10 mouse cellular contexts compared by ENCODE assay signal in the genomic region with DNA sequence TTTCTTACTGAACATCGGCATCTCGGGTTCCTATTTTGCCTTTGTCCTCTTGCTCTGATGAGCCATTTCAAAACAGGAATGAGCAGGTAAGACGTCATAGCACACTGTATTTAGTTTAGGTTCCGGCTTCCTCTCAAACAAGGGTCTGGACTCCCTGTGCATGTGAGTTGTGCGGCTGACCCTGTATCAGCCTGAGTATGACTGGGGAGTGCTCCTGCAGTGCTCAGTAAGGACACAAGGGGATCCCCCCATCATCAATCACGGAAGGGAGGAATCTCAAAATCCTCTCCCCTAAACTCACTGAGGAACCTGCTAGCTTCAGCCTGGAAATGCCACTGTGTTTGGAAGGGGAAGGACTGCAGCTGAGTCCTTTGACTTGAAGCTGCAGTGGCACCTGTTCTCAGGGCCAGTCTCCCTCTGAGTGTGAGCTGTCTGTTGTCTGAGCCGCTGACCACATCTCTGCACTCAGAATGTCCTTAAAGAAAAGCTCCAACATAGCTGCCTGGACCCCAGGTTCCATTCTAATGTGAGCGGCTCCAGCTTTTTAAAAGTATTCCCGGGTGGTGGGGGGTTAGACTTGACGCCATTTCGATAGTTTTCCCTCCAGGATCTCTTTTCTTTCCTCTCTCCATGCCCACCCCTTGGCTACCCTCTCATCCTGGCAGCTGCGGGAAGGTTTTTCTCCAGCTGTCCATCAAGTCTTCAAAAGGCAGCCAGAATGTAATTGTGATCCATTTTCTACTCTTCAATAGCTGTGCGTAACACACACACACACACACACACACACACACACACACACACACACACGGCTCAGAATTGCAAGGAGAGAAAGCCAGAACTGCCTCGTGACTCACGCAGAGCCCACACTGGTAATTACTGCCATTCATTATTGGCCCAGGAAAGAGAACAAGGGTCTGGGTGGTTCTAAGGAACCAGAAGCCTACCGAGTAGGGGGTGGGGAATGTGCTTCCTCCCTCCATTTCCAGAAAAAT.
DNase-seq lines count a peak whose midpoint lies in the region; ATAC-seq and TF ChIP-seq lines count a peak whose summit lies in the region.
"Had no signal": no experiment of that assay in that cellular context is flagged by ENCODE, and none has a peak within 500 bp of the region (broad histone marks: within the 10 kb centered on the region; RNA-seq: fewer than 3 reads in every experiment).

No protein-coding gene starts in this region.

- TF ChIP-seq CTCF in stomach, postnatal 0 days (IDR thresholded peaks at IDR 0.05; ENCODE audit: low read depth) = no peak

- DNase-seq in cerebellum, postnatal 10 days = peak; percentile 26 to 35
- DNase-seq in cerebellum, adult 9-10 months = no peak
- DNase-seq in hindbrain, embryonic 11.5 days (ENCODE audit: low spot score) = peak; percentile 21
- DNase-seq in left cerebral cortex, postnatal 4 days = peak; percentile 39
- peak; percentile 23 for DNase-seq in stomach, postnatal 0 days (ENCODE audit: low spot score)
- no peak for DNase-seq in heart, postnatal 4 days
- no peak for DNase-seq in gastrocnemius, adult 8-10 months (ENCODE audit: low spot score in 2 of 2)

- no peak for TF ChIP-seq EP300 in stomach, postnatal 0 days (optimal IDR thresholded peaks at IDR 0.05)

- H3K27me3 ChIP-seq in hindbrain, embryonic 11.5 days (ENCODE audit: control insufficient read depth, insufficient read depth, low read length) = no peaks in the 10 kb centered on the region
- H3K27me3 ChIP-seq in stomach, postnatal 0 days (ENCODE audit: control insufficient read depth, insufficient read depth, low read length) = no peaks in the 10 kb centered on the region
- no peaks in the 10 kb centered on the region for H3K27me3 ChIP-seq in intestine, embryonic 15.5 days (replicated peaks)

- intact Hi-C loops in left cerebral cortex, postnatal 4 days (cut with DNase I) = no loop called here

- no peaks in the 10 kb centered on the region for H3K36me3 ChIP-seq in hindbrain, embryonic 11.5 days (ENCODE audit: control insufficient read depth, insufficient read depth, low read length)
- no peaks in the 10 kb centered on the region for H3K36me3 ChIP-seq in stomach, postnatal 0 days (ENCODE audit: control insufficient read depth, insufficient read depth, low read length)
- H3K36me3 ChIP-seq in intestine, embryonic 15.5 days = no peaks in the 10 kb centered on the region

- 0 out of 2 replicates have a peak overlapping the region, but pooled peaks have one; percentile 24 for H3K27ac ChIP-seq in hindbrain, embryonic 11.5 days (ENCODE audit: low read depth, low read length)
- H3K27ac ChIP-seq in stomach, postnatal 0 days (replicated peaks) = no peak overlapping the region
- H3K27ac ChIP-seq in intestine, embryonic 15.5 days = no peak overlapping the region

- WGBS in hindbrain, embryonic 11.5 days = 52% methylated on average over 17 of the region's 17 CpGs
- 60% methylated on average over 17 of the region's 17 CpGs for WGBS in stomach, postnatal 0 days
- 60% methylated on average over 17 of the region's 17 CpGs for WGBS in intestine, embryonic 15.5 days

- no peak overlapping the region for H3K9ac ChIP-seq in hindbrain, embryonic 11.5 days (ENCODE audit: low read depth, low read length)
- H3K9ac ChIP-seq in stomach, postnatal 0 days (ENCODE audit: low read length) = no peak overlapping the region
- no peak overlapping the region for H3K9ac ChIP-seq in intestine, embryonic 15.5 days

- peaks cover 6% of the 10 kb centered on the region; the same call in 1 of the 2 replicates for H3K4me1 ChIP-seq in hindbrain, embryonic 11.5 days (replicated peaks; ENCODE audit: control insufficient read depth, insufficient read depth, low read length)
- H3K4me1 ChIP-seq in stomach, postnatal 0 days (replicated peaks; ENCODE audit: control insufficient read depth, insufficient read depth) = no peaks in the 10 kb centered on the region
- no peaks in the 10 kb centered on the region for H3K4me1 ChIP-seq in intestine, embryonic 15.5 days (replicated peaks)

- no peak overlapping the region for H3K4me2 ChIP-seq in hindbrain, embryonic 11.5 days (replicated peaks; ENCODE audit: low read depth, low read length)
- no peak overlapping the region for H3K4me2 ChIP-seq in stomach, postnatal 0 days (replicated peaks; ENCODE audit: low read depth)
- no peak overlapping the region for H3K4me2 ChIP-seq in intestine, embryonic 15.5 days (replicated peaks)
- H3K4me2 ChIP-seq: liver, embryonic 11.5 days had no signal

- H3K9me3 ChIP-seq in hindbrain, embryonic 11.5 days (ENCODE audit: control insufficient read depth, low read length) = no peaks in the 10 kb centered on the region
- H3K9me3 ChIP-seq in stomach, postnatal 0 days (ENCODE audit: control insufficient read depth, low read length) = no peaks in the 10 kb centered on the region
- no peaks in the 10 kb centered on the region for H3K9me3 ChIP-seq in intestine, embryonic 15.5 days

- no peak overlapping the region for H3K4me3 ChIP-seq in hindbrain, embryonic 11.5 days (ENCODE audit: low read depth, low read length)
- H3K4me3 ChIP-seq in stomach, postnatal 0 days (ENCODE audit: low read depth, low read length) = no peak overlapping the region
- H3K4me3 ChIP-seq in intestine, embryonic 15.5 days (replicated peaks) = no peak overlapping the region

- peak; percentile 49; the same call in 1 of the 2 replicates for ATAC-seq in hindbrain, embryonic 11.5 days (ENCODE audit: low FRiP score)
- no peak for ATAC-seq in stomach, postnatal 0 days (ENCODE audit: low FRiP score, low TSS enrichment)
- ATAC-seq in intestine, embryonic 15.5 days = no peak
- ATAC-seq: intestine, embryonic 16.5 days had no signal

Comparison
In these comparisons a context has a peak if more than half of its experiments do, and no peak if none do; other contexts are left out.
1. DNase-seq: peak in cerebellum, postnatal 10 days (2 of 2), hindbrain, embryonic 11.5 days (single experiment), left cerebral cortex, postnatal 4 days (single experiment) and stomach, postnatal 0 days (single experiment); none in cerebellum, adult 9-10 months (single experiment), heart, postnatal 4 days (single experiment) and gastrocnemius, adult 8-10 months (0 of 2).